Mouse (Mus musculus) MEL (cell line): ENCODE data around the gene Gm29735. TPM values are rescaled to one million over a fixed set of nuclear protein-coding genes. Genes with fewer than 3 reads are reported as not detected.

ENCODE experiments used
- DNase-seq: peaks from one replicate; pipeline ENCODE4 v3.0.0; 2011; ENCODE audit warnings: low read depth, low spot score
- H3K27ac ChIP-seq: 2 replicates; pipeline ENCODE4 v1.5.1; 2012; ENCODE audit warnings: low read depth, mild to moderate bottlenecking, control low read depth, low read length, moderate library complexity; ENCODE audit not compliant: control insufficient read depth
- H3K27me3 ChIP-seq, 2 experiments: fragments of 150-350 bp in 1 of 2; sonication (generic) in 1 of 2; 2 replicates each; pipeline ENCODE4 v1.6.1; 2012; ENCODE audit warnings: low read length in 2 of 2, mild to moderate bottlenecking in 2 of 2, improper control_type of control experiment in 1 of 2, moderate library complexity in 1 of 2; ENCODE audit not compliant: insufficient read depth in 2 of 2, control insufficient read depth in 1 of 2
- H3K36me3 ChIP-seq, 2 experiments: 2 replicates each; pipeline ENCODE4 v1.6.1; 2012 to 2014; ENCODE audit warnings: low read length in 2 of 2, improper control_type of control experiment in 1 of 2, inconsistent platforms in 1 of 2, mild to moderate bottlenecking in 1 of 2; ENCODE audit not compliant: insufficient read depth in 2 of 2, control insufficient read depth in 1 of 2
- H3K4me1 ChIP-seq, 2 experiments: fragments of 150-350 bp in 1 of 2; sonication (generic) in 1 of 2; 2 replicates each; pipeline ENCODE4 v1.6.1; 2012; ENCODE audit warnings: low read length in 2 of 2, improper control_type of control experiment in 1 of 2, mild to moderate bottlenecking in 1 of 2; ENCODE audit not compliant: insufficient read depth in 2 of 2, control insufficient read depth in 1 of 2
- H3K4me3 ChIP-seq, 2 experiments: fragments of 150-350 bp in 1 of 2; sonication (generic) in 1 of 2; 2 replicates each; pipeline ENCODE4 v1.5.1; 2012; ENCODE audit warnings: low read depth in 2 of 2, low read length in 2 of 2, mild to moderate bottlenecking in 2 of 2, moderate library complexity in 2 of 2, control low read depth in 1 of 2, improper control_type of control experiment in 1 of 2; ENCODE audit not compliant: control insufficient read depth in 1 of 2, insufficient read depth in 1 of 2
- H3K79me2 ChIP-seq: 2 replicates; pipeline ENCODE4 v1.6.1; 2012; ENCODE audit warnings: mild to moderate bottlenecking, low read length, moderate library complexity; ENCODE audit not compliant: control insufficient read depth, poor library complexity, insufficient read depth
- H3K9ac ChIP-seq: 2 replicates; pipeline ENCODE4 v1.6.1; 2012; ENCODE audit warnings: low read depth, mild to moderate bottlenecking, control low read depth, low read length, moderate library complexity; ENCODE audit not compliant: control insufficient read depth, poor library complexity, severe bottlenecking
- H3K9me3 ChIP-seq: fragments of 150-350 bp; sonication (generic); replicated peaks from 2 replicates; pipeline ENCODE4 v1.6.1; 2012; ENCODE audit warnings: mild to moderate bottlenecking, low read length, improper control_type of control experiment, moderate library complexity; ENCODE audit not compliant: insufficient read depth
- CTCF ChIP-seq, 3 experiments: IDR thresholded peaks in 2 of 3; conservative IDR thresholded peaks in 1 of 3; 2 replicates each; pipeline ENCODE4 v1.5.1; 2011 to 2012; ENCODE audit warnings: low read length in 3 of 3, low read depth in 2 of 3, mild to moderate bottlenecking in 2 of 3, improper control_type of control experiment in 1 of 3, inconsistent platforms in 1 of 3, mixed read lengths in 1 of 3, moderate library complexity in 1 of 3; ENCODE audit not compliant: control insufficient read depth in 1 of 3, insufficient read depth in 1 of 3, poor library complexity in 1 of 3, severe bottlenecking in 1 of 3
- ELF1 ChIP-seq: IDR thresholded peaks from 2 replicates; pipeline ENCODE4 v1.6.1; 2014; ENCODE audit warnings: low read depth, mild to moderate bottlenecking, inconsistent platforms, low read length, improper control_type of control experiment, moderate library complexity
- MAFK ChIP-seq: IDR thresholded peaks from 2 replicates; pipeline ENCODE4 v1.6.1; 2011; ENCODE audit warnings: low read depth, mild to moderate bottlenecking, low read length, improper control_type of control experiment, borderline replicate concordance
- RAD21 ChIP-seq: IDR thresholded peaks from 2 replicates; pipeline ENCODE4 v1.6.1; 2011; ENCODE audit warnings: mild to moderate bottlenecking, low read depth, low read length, improper control_type of control experiment
- SMC3 ChIP-seq: IDR thresholded peaks from 2 replicates; pipeline ENCODE4 v1.6.1; 2011; ENCODE audit warnings: low read depth, low read length, improper control_type of control experiment
- UBTF ChIP-seq: IDR thresholded peaks from 2 replicates; pipeline ENCODE4 v1.6.1; 2012; ENCODE audit warnings: low read depth, mild to moderate bottlenecking, inconsistent platforms, low read length, improper control_type of control experiment, moderate library complexity, borderline replicate concordance; ENCODE audit not compliant: insufficient read depth
- USF2 ChIP-seq, 2 experiments: IDR thresholded peaks; 2 replicates each; pipeline ENCODE4 v1.6.1; 2011 to 2012; ENCODE audit warnings: improper control_type of control experiment in 2 of 2, low read length in 2 of 2, borderline replicate concordance in 1 of 2, inconsistent platforms in 1 of 2, low read depth in 1 of 2, mild to moderate bottlenecking in 1 of 2; ENCODE audit not compliant: insufficient read depth in 1 of 2
- ZC3H11A ChIP-seq: IDR thresholded peaks from 2 replicates; pipeline ENCODE4 v1.6.1; 2012; ENCODE audit warnings: low read depth, mild to moderate bottlenecking, inconsistent platforms, low read length, improper control_type of control experiment
- polyA plus RNA-seq, 2 experiments: library from polyadenylated mRNA; stranded (reverse) in 1 of 2; unstranded in 1 of 2; fragments of >175 nt in 1 of 2; fragments of >200 nt in 1 of 2; gene quantifications; 2 replicates each; pipeline versions ENCODE4 v1.2.1 to v1.2.4; 2012; ENCODE audit warnings: low replicate concordance in 2 of 2, low read depth in 1 of 2; ENCODE audit not compliant: insufficient read length in 2 of 2, insufficient read depth in 1 of 2, missing spikeins in 1 of 2
- total RNA-seq: library from RNA; depleted of rRNA; stranded (reverse); fragments of 300-350 nt; gene quantifications from 2 replicates; pipeline ENCODE4 v1.2.3, GENCODE M21; 2012; rRNA removed

Gene Gm29735
- total and polyA plus RNA-seq, 3 experiments = not detected

DNA sequence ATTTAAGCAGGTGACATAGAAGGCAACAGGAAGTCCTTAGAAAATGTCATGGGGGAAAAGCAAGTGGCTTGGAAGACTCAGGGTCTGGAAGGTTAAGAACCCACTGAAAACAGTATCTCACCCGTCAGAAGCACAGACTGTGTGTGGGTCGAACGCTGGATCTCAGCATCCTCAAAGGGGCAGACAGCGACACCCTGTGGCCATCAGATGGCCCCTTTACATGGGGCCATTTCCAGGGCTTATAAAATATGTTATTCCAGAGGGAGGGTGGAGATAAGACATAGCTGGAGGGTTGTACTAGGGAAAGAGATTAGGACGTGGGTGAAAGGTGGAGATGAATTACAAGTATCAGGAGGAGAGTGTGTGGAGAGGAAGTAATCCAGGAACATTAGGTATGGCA, 37.3 kb downstream of the Gm29735 start:
- DNase-seq = peak; percentile 39
- Histone ChIP-seq H3K27me3 (peaks cover 4% of the 10 kb centered on the region in 2 experiments), H3K9me3 (no peaks in the 10 kb centered on the region), H3K36me3 (no peaks in the 10 kb centered on the region), H3K4me1 (no peaks in the 10 kb centered on the region), H3K27ac (no peak overlapping the region), H3K4me3 (no peak overlapping the region), H3K9ac (no peak overlapping the region), H3K79me2 (no peaks in the 10 kb centered on the region)
- peak; percentile 67 for TF ChIP-seq SMC3
- TF ChIP-seq ELF1 = no peak
- TF ChIP-seq RAD21 = peak; percentile 69
- TF ChIP-seq CTCF (IDR thresholded peaks at IDR 0.05 in 2 of 3, conservative IDR thresholded peaks at IDR 0.05 in 1 of 3; ENCODE audit: control insufficient read depth in 1 of 3, insufficient read depth in 1 of 3, low read depth in 2 of 3, low read length in 3 of 3, poor library complexity in 1 of 3, severe bottlenecking in 1 of 3) = peak; percentile 66 to 82 (median 73)
- no peak for TF ChIP-seq UBTF
- no peak for TF ChIP-seq MAFK
- peak; percentile 38 for TF ChIP-seq ZC3H11A
- no peak for TF ChIP-seq USF2 (IDR thresholded peaks at IDR 0.05; ENCODE audit: borderline replicate concordance in 1 of 2, insufficient read depth in 1 of 2, low read depth in 1 of 2, low read length in 2 of 2)

Other genes with a start within 250 kb of the Gm29735 start
- gene Tollip, start 238.6 kb downstream of the Gm29735 start, total RNA-seq = 33.3 and 35.6 TPM in 2 replicates
- gene Tollip, start 238.6 kb downstream of the Gm29735 start, polyA plus RNA-seq = 10 to 100 TPM; 53.4 to 63.8 TPM
- gene Brsk2, start 207.4 kb downstream of the Gm29735 start, total RNA-seq = 0.19 and 0.39 TPM in 2 replicates
- gene Brsk2, start 207.4 kb downstream of the Gm29735 start, polyA plus RNA-seq = under 1 TPM in 1 of 2 experiments, not detected in 1; 0.13 TPM
- gene Mob2, start 96.0 kb downstream of the Gm29735 start, total RNA-seq = 33.6 and 33.9 TPM in 2 replicates
- gene Mob2, start 96.0 kb downstream of the Gm29735 start, polyA plus RNA-seq = 10 to 100 TPM in 1 of 2 experiments, not detected in 1; 45.2 TPM
- 0.20 and 0.23 TPM in 2 replicates for gene Dusp8, start 61.3 kb downstream of the Gm29735 start, total RNA-seq
- under 1 TPM in 1 of 2 experiments, not detected in 1; 0.31 TPM for gene Dusp8, start 61.3 kb downstream of the Gm29735 start, polyA plus RNA-seq
- gene Gm45618, start 36.4 kb downstream of the Gm29735 start, total RNA-seq = not detected in 2 replicates
- not detected for gene Gm45618, start 36.4 kb downstream of the Gm29735 start, polyA plus RNA-seq
- gene Gm39115, start 21.1 kb downstream of the Gm29735 start, total RNA-seq = not detected in 2 replicates
- not detected for gene Gm39115, start 21.1 kb downstream of the Gm29735 start, polyA plus RNA-seq
- not detected in 2 replicates for gene Gm45337, start 12.5 kb downstream of the Gm29735 start, total RNA-seq
- gene Gm45337, start 12.5 kb downstream of the Gm29735 start, polyA plus RNA-seq = not detected
- not detected in 2 replicates for gene Gm4553, start 8.6 kb upstream of the Gm29735 start, total RNA-seq
- gene Gm4553, start 8.6 kb upstream of the Gm29735 start, polyA plus RNA-seq = not detected
- not detected in 2 replicates for gene Krtap5-2, start 18.9 kb upstream of the Gm29735 start, total RNA-seq
- not detected for gene Krtap5-2, start 18.9 kb upstream of the Gm29735 start, polyA plus RNA-seq
- gene Gm10153, start 33.3 kb upstream of the Gm29735 start, total RNA-seq = not detected in 2 replicates
- gene Gm10153, start 33.3 kb upstream of the Gm29735 start, polyA plus RNA-seq = not detected
- not detected in 2 replicates for gene Krtap5-3, start 44.3 kb upstream of the Gm29735 start, total RNA-seq
- gene Krtap5-3, start 44.3 kb upstream of the Gm29735 start, polyA plus RNA-seq = not detected
- not detected in 2 replicates for gene Gm7579, start 54.7 kb upstream of the Gm29735 start, total RNA-seq
- not detected for gene Gm7579, start 54.7 kb upstream of the Gm29735 start, polyA plus RNA-seq
- not detected in 2 replicates for gene Krtap5-5, start 72.9 kb upstream of the Gm29735 start, total RNA-seq
- gene Krtap5-5, start 72.9 kb upstream of the Gm29735 start, polyA plus RNA-seq = not detected
- not detected in 2 replicates for gene Gm40460, start 84.0 kb upstream of the Gm29735 start, total RNA-seq
- not detected for gene Gm40460, start 84.0 kb upstream of the Gm29735 start, polyA plus RNA-seq
- not detected in 2 replicates for gene Gm2431, start 101.2 kb upstream of the Gm29735 start, total RNA-seq
- not detected for gene Gm2431, start 101.2 kb upstream of the Gm29735 start, polyA plus RNA-seq
- not detected in 2 replicates for gene Gm4559, start 117.2 kb upstream of the Gm29735 start, total RNA-seq
- not detected for gene Gm4559, start 117.2 kb upstream of the Gm29735 start, polyA plus RNA-seq
- gene Krtap5-1, start 140.0 kb upstream of the Gm29735 start, total RNA-seq = not detected in 2 replicates
- gene Krtap5-1, start 140.0 kb upstream of the Gm29735 start, polyA plus RNA-seq = not detected
- not detected in 2 replicates for gene Krtap5-4, start 146.4 kb upstream of the Gm29735 start, total RNA-seq
- not detected for gene Krtap5-4, start 146.4 kb upstream of the Gm29735 start, polyA plus RNA-seq
- not detected in 2 replicates for gene Ifitm10, start 216.6 kb upstream of the Gm29735 start, total RNA-seq
- gene Ifitm10, start 216.6 kb upstream of the Gm29735 start, polyA plus RNA-seq = under 1 TPM in 1 of 2 experiments, not detected in 1; 0.21 TPM
- gene Gm49369, start 225.6 kb upstream of the Gm29735 start, total RNA-seq = 3.2 and 8.1 TPM in 2 replicates
- gene Gm49369, start 225.6 kb upstream of the Gm29735 start, polyA plus RNA-seq = 10 to 100 TPM in 1 of 2 experiments, not detected in 1; 15.2 TPM
- gene Ctsd, start 230.9 kb upstream of the Gm29735 start, total RNA-seq = 112 and 115 TPM in 2 replicates
- gene Ctsd, start 230.9 kb upstream of the Gm29735 start, polyA plus RNA-seq = 100 to 1,000 TPM in 1 of 2 experiments, 10 to 100 TPM in 1; 89.3 to 179 TPM